Mouse (Mus musculus) lung, postnatal 0 days (tissue): Measurements from ENCODE around the gene Slc9a1. TPM values are rescaled to one million over a fixed set of nuclear protein-coding genes. Genes with fewer than 3 reads are reported as not detected.

Experiments used
- ATAC-seq: fragments of 200-750 bp; cut with Nextera tagmentation; 2 replicates; pipeline ENCODE4 v1.8.0; 2017; ENCODE audit warnings: moderate library complexity
- DNase-seq: peaks from one replicate; pipeline ENCODE4 v3.0.0-alpha.2; 2016; ENCODE audit warnings: low spot score
- H3K27ac ChIP-seq: fragments of 300-500 bp; sonication (generic); 2 replicates; pipeline ENCODE4 v1.5.1; 2014; ENCODE audit warnings: antibody characterized with exemption, mild to moderate bottlenecking, low read length, mixed read lengths
- H3K27me3 ChIP-seq: fragments of 300-500 bp; sonication (generic); replicated peaks from 2 replicates; pipeline ENCODE4 v1.6.1; 2014; ENCODE audit warnings: low read length, mixed read lengths; ENCODE audit not compliant: insufficient read depth
- H3K36me3 ChIP-seq: fragments of 300-500 bp; sonication (generic); 2 replicates; pipeline ENCODE4 v1.6.1; 2014; ENCODE audit warnings: low read length, mixed read lengths; ENCODE audit not compliant: insufficient read depth
- H3K4me1 ChIP-seq: fragments of 300-500 bp; sonication (generic); 2 replicates; pipeline ENCODE4 v1.6.1; 2014; ENCODE audit warnings: antibody characterized with exemption, low read depth, low read length, mixed read lengths; ENCODE audit not compliant: insufficient read depth
- H3K4me2 ChIP-seq: fragments of 300-500 bp; sonication (generic); replicated peaks from 2 replicates; pipeline ENCODE4 v1.6.1; 2014; ENCODE audit warnings: low read depth, mild to moderate bottlenecking, low read length, moderate library complexity, mixed read lengths
- H3K4me3 ChIP-seq: fragments of 300-500 bp; sonication (generic); 2 replicates; pipeline ENCODE4 v1.5.1; 2014; ENCODE audit warnings: low read depth, low read length
- H3K9ac ChIP-seq: fragments of 300-500 bp; sonication (generic); replicated peaks from 2 replicates; pipeline ENCODE4 v1.6.1; 2014; ENCODE audit warnings: low read depth, mild to moderate bottlenecking
- H3K9me3 ChIP-seq: fragments of 300-500 bp; sonication (generic); 2 replicates; pipeline ENCODE4 v1.6.1; 2016; ENCODE audit warnings: low read length, mixed read lengths
- CTCF ChIP-seq: IDR thresholded peaks from 2 replicates; pipeline ENCODE4 v1.5.1; 2016; ENCODE audit warnings: antibody characterized with exemption, mild to moderate bottlenecking
- EP300 ChIP-seq: IDR thresholded peaks from 2 replicates; pipeline ENCODE4 v1.6.1; 2016; ENCODE audit warnings: antibody characterized with exemption, mild to moderate bottlenecking, control low read depth
- WGBS: fragments of 180-500 bp; shearing (Covaris S2); extraction: QIAGEN DNeasy Blood & Tissue Kit; methylation state at CpG from one replicate; pipeline ENCODE4 v1.1.7; 2014; 5-methylcytosine and 5-hydroxymethylcytosine counted together
- polyA plus RNA-seq: library from polyadenylated mRNA; unstranded; fragments of >200 nt; fragmentation: Nextera tagmentation; extraction: Ambion mirVana; gene quantifications from 2 replicates; pipeline ENCODE4 v1.2.1, GENCODE M21; 2015

The Slc9a1 gene
- polyA plus RNA-seq, 1 experiment from 2014 or later: 6.0 TPM

GRCm38 (mm10) chr4:133371621-133372277 is 2.2 kb downstream of the Slc9a1 start:
- Histone ChIP-seq H3K4me3 (peak overlapping the region; percentile 0; the same call in 1 of the 2 replicates), H3K9ac (peak overlapping the region; percentile 12), H3K9me3 (no peaks in the 10 kb centered on the region), H3K4me2 (peak overlapping the region; percentile 84), H3K4me1 (peaks cover 24% of the 10 kb centered on the region), H3K27ac (no peak overlapping the region), H3K27me3 (no peaks in the 10 kb centered on the region), H3K36me3 (no peaks in the 10 kb centered on the region)
- no peak for TF ChIP-seq EP300
- TF ChIP-seq CTCF: no peak
- ATAC-seq (no peak), DNase-seq (no peak)
- WGBS: 45% methylated on average over 7 of the region's 7 CpGs

GRCm38 (mm10) chr4:133372278-133372665 is 2.8 kb downstream of the Slc9a1 start:
- peak overlapping the region; percentile 84 for H3K4me2 ChIP-seq
- DNase-seq (peak; percentile 12), ATAC-seq (no peak)
- H3K27ac ChIP-seq: no peak overlapping the region
- peaks cover 24% of the 10 kb centered on the region for H3K4me1 ChIP-seq
- peak overlapping the region; percentile 0; the same call in 1 of the 2 replicates for H3K4me3 ChIP-seq
- H3K27me3 ChIP-seq: no peaks in the 10 kb centered on the region
- WGBS: 32% methylated on average over 6 of the region's 6 CpGs
- no peak for TF ChIP-seq CTCF
- TF ChIP-seq EP300: no peak
- no peaks in the 10 kb centered on the region for H3K36me3 ChIP-seq
- no peaks in the 10 kb centered on the region for H3K9me3 ChIP-seq
- H3K9ac ChIP-seq: peak overlapping the region; percentile 12; the same call in 1 of the 2 replicates

- H3K4me2 ChIP-seq: no peak overlapping the region
- H3K27ac ChIP-seq: no peak overlapping the region
- 60% methylated on average over 4 of the region's 4 CpGs for WGBS
- no peaks in the 10 kb centered on the region for H3K27me3 ChIP-seq
- H3K9ac ChIP-seq: no peak overlapping the region
- H3K4me1 ChIP-seq: peaks cover 29% of the 10 kb centered on the region
- no peak for TF ChIP-seq EP300
- TF ChIP-seq CTCF: no peak
- no peak for ATAC-seq
- no peaks in the 10 kb centered on the region for H3K36me3 ChIP-seq
- H3K9me3 ChIP-seq: no peaks in the 10 kb centered on the region
- no peak for DNase-seq
- no peak overlapping the region for H3K4me3 ChIP-seq
Measured at GRCm38 (mm10) chr4:133374011-133374410, 4.5 kb downstream of the Slc9a1 start.

GRCm38 (mm10) chr4:133375812-133376577 is 6.5 kb downstream of the Slc9a1 start:
- Histone ChIP-seq H3K4me3 (no peak overlapping the region), H3K9me3 (no peaks in the 10 kb centered on the region), H3K9ac (no peak overlapping the region), H3K4me1 (peaks cover 31% of the 10 kb centered on the region), H3K27ac (0 out of 2 replicates have a peak overlapping the region, but pooled peaks have one; percentile 9), H3K27me3 (no peaks in the 10 kb centered on the region), H3K4me2 (no peak overlapping the region), H3K36me3 (no peaks in the 10 kb centered on the region)
- 58% methylated on average over 10 of the region's 10 CpGs for WGBS
- DNase-seq: no peak
- 0 out of 2 replicates have a peak, but pooled peaks have one; percentile 12 for ATAC-seq
- no peak for TF ChIP-seq EP300
- TF ChIP-seq CTCF: no peak

GRCm38 (mm10) chr4:133378236-133379045 is 8.9 kb downstream of the Slc9a1 start:
- no peaks in the 10 kb centered on the region for H3K27me3 ChIP-seq
- H3K36me3 ChIP-seq: no peaks in the 10 kb centered on the region
- H3K4me3 ChIP-seq: no peak overlapping the region
- peak overlapping the region; percentile 5; the same call in 1 of the 2 replicates for H3K4me2 ChIP-seq
- ATAC-seq: peak; percentile 85
- WGBS: 32% methylated on average over 13 of the region's 13 CpGs
- H3K9ac ChIP-seq: no peak overlapping the region
- peaks cover 13% of the 10 kb centered on the region for H3K4me1 ChIP-seq
- H3K9me3 ChIP-seq: no peaks in the 10 kb centered on the region
- peak overlapping the region; percentile 47 for H3K27ac ChIP-seq
- TF ChIP-seq EP300: no peak
- no peak for TF ChIP-seq CTCF
- DNase-seq: peak; percentile 64

GRCm38 (mm10) chr4:133379046-133379347 is 9.5 kb downstream of the Slc9a1 start:
- Histone ChIP-seq H3K4me1 (peaks cover 13% of the 10 kb centered on the region), H3K4me3 (no peak overlapping the region), H3K4me2 (peak overlapping the region; percentile 5; the same call in 1 of the 2 replicates), H3K27me3 (no peaks in the 10 kb centered on the region), H3K27ac (peak overlapping the region; percentile 47; the same call in 1 of the 2 replicates), H3K9ac (no peak overlapping the region), H3K36me3 (no peaks in the 10 kb centered on the region), H3K9me3 (no peaks in the 10 kb centered on the region)
- no peak for DNase-seq
- TF ChIP-seq EP300: no peak
- WGBS: 37% methylated on average over 5 of the region's 5 CpGs
- no peak for ATAC-seq
